Mouse (Mus musculus): Measurements from ENCODE around the gene Usp48.

Gene Usp48

DNA sequence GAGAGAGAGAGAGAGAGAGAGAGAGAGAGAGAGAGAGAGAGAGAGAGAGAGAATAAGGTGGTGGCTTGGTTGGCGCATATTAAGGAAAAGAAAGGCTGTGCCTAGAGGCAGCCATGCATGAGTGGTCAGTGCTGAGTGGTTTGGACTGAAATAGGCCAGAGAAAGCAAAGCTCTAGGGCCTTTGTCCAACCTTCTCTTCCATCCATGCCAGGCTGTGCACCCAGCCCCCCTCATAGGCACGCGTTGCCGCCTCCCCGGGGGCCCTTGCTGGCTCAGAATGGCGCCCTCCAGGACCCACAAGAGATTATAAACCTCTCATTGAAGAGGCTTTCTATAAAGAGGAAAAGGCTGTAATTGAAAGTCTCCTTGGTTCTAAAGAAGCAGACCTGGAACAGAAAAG is 68.0 kb downstream of the Usp48 start:
- DNase-seq (ENCODE audit: low spot score in 2 of 2): no peak

DNA sequence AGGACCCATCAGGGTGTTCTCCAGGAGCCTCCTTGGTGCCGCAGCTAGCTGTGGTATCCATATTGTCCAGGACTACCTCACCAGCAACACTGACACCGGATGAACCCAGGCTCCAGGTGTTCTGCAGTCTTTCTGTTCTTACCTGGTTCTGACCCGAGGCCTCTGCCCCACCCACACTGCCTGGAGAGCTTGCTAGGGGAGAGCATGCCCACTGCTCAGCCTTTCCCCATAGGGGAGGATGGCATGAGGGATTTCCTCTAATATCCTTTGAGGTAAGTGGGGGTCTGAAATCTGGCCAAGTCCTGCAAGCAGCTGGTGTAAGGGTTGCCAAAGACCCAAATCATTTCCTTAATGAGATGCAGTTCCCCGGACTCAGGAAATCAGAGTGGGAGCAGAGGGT is 69.9 kb downstream of the Usp48 start:
- DNase-seq (ENCODE audit: low spot score in 2 of 2): no peak

DNA sequence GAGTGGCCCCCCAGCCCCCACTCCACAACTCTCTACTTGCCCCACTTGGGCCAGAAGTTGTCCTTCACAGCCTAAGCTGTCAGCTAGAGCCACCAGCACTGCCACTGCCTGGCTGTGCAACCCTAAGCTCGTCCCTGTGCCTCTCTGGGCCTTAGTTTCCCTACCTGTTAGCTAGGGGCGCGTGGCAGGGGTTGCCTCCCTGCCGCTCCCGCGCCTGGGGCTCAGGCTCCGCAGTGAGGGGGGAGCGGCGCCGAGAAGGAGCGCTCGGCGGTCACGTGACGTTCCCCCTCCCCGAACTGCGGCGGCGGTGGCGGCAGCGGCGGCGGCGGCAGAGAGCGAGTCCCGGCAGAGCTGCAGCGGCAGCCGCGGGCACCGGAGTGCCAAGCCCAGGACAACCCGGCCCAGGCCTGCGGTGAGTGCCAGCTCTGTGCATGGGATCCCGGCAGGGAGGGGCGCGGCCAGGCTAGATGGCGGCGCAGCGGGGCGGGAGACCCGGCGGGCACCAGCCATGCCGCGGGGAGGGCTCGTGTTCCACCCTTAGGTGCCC is 71.0 kb downstream of the Usp48 start, which contains the start of gene Rap1gap:
Rap1gap (plus strand) TSS at position 294 of the 547 bp plus-strand sequence.
- DNase-seq (ENCODE audit: low spot score in 2 of 2): no peak

DNA sequence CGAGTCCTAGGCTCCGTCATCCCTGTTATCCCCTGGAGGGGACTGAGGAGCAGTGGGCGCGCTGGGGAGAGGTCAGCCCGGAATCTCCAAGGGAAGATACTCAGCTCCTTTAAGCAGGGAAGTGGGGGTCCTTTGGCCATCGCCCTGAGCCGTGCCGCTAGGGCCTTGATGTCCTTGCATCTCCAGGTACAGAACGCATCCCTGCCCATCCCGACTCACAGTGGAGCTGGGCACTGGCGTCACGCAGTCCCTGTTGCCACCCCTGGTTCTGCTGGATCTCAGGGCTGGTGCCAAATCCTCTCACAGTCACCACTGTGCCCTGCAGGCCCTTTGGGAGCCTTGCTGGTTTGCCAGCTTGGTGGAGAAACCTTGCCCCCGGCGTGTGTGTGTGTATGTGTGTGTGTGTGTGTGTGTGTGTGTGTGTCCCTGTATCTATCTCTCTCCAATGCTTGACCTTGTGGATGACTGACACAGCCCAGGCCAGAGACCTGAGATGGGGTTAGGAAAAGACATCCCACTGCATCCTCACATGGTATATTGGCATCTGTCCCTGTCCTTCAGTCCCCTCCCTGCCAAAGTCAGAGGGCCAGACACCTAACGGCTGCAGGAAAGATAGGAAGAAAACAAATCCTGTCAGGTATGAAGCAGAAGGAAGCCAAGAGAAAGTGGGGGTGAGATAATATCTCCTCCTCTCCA is 71.6 kb downstream of the Usp48 start:
- DNase-seq (ENCODE audit: low spot score in 2 of 2): no peak

DNA sequence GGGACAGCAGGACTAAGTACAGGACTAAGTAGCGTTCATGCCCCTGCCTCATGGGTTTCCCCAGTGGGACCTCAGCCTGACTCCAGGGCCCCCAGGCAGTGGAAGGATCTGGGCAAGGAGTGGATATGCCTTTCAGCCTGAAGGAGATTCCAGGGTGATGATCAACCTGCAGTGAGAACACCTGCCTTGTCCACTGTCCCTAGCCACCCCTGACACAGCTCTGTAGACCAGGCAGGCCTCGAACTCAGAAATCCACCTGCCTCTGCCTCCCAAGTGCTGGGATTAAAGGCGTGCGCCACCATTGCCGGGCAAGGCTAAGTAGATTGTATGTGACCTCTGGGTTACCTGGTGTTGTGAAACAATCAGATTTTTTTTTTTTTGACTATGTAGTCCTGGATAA is 72.2 kb downstream of the Usp48 start:
- DNase-seq (ENCODE audit: low spot score in 2 of 2): no peak

DNA sequence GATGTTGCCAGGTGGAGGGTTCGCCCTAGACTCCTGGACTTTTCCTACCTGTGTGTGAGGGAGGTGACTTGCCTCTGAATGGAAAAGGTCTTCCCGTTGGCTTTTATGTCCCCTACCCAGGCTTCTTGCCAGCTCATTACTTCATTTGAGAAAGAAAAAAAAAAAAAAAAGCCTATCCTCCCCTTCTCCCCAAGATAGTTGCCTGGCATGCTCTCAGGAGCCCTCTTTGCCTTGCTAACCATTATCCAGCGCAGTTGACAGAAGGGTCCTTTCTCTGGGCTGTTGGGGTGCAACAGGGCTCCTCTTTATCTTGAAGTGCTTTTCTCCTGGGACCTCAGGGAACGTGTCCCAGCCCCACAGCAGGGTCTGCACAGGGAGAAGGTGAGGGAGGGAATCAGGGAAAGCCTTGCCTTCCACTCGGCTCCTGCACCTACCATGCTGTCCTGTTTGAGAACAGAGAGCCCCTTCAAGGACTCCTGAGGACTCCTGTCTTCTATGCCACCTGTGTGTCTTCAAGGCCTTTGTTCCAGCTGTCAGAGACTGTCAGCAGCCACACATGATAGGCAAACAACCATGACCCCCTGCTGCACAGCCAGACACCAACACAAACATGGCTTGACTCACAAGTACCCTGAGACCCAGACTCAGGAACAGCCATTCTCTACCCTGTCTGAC is 72.9 kb downstream of the Usp48 start:
- no peak for DNase-seq (ENCODE audit: low spot score in 2 of 2)

DNA sequence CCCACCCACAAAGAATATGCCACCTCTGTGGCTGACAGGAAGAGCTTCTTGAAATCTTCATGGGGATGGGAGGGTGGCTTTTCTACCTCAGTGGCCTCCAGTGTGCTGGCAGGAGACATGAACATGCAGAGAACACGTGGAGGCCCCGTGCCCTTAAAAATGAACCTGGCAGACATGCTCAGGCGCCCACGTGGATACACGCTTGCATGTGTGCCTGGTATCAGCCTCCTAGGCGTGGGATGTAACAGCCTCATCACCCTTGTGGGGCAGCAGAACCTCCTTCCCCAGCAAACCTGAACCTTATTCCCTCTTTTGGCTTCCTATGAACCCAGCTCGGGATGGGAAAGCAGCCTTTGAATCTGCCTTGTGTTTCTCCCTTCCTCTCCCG is 73.4 kb downstream of the Usp48 start:
- DNase-seq (ENCODE audit: low spot score in 2 of 2): no peak

DNA sequence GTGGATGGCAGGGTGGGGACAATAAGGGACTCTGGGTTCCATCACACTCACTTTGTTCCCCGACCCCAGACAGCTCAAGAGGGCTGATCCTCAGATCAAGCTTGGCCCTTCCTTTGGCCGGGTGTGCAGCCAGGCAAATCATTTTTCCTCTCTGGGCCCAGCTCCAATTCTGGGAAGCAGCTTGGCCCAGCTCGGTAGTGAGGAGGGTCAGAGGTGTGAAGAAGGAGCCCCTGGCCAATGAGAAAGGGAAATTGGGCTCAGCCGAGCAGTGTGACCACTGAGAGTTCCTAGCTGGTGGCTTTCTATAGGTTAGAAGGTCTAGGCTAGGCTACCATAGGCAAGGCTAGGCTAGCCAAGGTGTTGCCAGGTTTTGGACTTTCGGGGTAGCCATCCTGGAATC is 74.2 kb downstream of the Usp48 start:
- DNase-seq (ENCODE audit: low spot score in 2 of 2): no peak

DNA sequence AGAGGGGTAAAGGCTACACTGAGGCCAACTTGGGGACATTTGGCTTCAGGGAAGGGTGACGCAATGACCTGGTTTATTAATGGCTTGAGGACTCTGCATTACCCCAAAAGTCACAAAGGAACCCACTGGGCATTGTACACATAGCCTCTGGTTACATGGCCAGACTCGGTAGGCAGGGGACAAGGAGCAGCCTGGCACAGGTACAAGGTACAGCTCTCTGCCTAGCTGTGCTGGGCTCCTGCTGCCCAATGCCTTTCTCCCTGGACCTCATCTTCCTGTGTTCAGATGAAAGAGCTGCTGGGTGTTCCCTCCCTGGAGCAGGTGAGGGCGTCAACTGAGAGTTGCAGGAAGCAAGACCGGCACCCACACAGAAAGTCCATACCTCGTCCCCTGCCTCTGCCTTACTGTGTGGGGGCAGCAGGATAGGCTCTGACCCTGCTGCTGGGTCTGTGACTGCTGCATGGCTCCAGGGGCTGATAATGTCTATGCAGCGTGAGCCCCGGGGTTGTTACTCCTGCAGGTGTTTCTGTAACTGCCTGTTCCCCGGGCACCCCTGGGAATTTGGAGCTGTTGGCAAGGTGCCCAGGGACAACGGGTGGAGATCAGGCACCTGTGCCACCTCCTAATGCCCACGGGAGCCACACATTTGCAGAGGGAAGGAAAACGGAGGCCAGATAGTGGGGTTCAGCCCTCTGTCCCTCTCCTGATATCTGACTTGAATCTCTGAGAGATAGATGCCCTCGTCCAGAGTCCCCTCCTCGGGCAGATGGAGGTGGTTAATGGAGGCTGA is 78.4 kb downstream of the Usp48 start:
- DNase-seq (ENCODE audit: low spot score in 2 of 2): no peak

DNA sequence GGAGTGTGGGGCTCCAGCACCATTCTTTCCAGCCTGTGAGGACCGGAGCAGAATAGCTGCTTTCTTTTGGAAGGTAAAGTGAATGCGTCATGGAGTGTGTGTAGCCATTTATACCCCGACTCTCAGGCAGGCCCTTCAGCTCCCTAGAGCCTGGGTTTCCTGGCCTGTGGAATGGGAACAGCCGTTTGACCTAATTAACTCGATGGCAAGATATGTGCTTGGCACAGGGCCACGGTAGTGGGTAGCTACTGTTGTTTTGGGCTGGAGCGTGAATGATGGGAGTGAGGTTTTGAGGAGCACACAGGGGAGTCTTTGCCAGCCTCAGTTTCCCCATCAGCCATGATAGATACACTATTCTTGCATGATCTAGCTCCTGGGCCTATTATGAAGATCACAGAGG is 82.0 kb downstream of the Usp48 start:
- DNase-seq (ENCODE audit: low spot score in 2 of 2): no peak

DNA sequence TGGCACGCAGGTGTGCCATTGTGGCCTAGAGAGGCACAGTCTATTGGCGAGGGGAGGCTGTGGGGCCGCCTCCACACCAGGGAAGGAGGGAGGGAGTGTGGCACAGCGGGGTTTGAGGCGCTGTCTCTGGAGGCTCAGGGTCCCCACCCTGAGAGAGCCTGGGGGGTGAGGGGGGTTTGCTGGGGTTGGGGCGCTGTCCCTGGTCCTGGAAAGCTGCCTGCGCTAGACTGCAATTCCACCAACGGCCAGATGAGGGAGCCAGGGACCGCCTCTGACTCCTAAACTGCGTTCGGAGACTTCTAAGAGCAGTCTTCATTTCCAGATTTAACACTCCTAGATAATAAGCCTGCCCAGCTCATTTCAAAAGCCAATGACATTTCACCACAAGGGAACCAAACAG is 82.5 kb downstream of the Usp48 start:
- peak; percentile 34 to 68 for DNase-seq (ENCODE audit: low spot score in 2 of 2)

DNA sequence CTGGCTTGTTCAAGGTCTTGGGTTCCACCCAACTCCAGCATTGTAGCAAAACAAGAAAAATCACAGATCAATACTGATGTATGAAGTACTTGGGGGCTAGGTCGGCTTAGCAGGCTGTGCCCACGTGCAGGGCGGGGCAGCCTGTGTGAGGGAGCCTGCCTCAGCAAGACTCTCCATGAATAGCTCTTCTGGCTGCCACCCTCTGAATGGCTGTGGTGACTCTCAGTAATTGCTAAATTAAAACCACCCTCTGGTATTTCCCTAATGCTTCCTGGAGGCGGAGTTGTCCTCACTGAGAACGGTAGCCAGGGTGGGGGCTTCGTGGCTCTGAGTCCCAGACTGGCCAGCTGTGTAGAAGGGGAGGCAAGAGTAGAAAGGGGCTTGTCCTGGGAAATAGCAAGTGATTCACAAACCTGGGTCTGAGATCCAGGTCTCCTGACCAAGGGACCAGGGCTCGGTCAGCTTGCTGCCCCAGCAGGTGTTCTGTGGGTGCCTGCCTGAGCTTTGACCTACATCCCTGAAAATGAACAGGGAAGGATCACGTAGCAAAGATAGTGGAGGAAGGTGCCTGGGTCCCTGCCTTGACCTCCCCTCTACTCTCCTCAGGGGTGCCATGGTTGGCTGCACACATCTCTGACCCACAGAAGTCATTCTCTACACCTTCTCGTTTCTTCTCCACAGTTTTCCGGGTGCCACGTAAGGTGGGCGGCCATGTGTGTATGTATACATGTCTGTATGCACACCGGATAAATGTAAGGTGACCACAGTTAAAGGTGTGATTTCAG is 83.3 kb downstream of the Usp48 start:
- DNase-seq (ENCODE audit: low spot score in 2 of 2): no peak

DNA sequence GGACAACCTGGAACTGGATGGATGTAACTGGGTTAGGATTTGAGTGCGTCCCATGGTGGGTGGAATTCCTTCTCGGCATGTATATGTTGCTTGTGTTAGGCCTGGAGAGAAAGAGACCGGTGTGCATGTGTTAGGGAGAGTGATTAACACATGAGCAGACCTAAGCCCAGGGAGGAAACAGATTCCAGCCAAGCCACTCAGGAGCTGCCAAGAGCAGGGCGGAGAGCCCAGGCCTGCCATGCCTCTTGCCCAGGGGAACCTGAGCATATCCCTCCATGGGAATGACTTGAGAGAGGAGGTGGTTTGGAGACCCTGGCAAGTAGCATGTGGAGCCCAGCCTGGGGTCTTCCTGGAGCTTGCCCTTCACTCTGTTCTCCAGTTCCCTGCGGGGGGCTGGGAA is 84.4 kb downstream of the Usp48 start:
- DNase-seq (ENCODE audit: low spot score in 2 of 2): no peak

DNA sequence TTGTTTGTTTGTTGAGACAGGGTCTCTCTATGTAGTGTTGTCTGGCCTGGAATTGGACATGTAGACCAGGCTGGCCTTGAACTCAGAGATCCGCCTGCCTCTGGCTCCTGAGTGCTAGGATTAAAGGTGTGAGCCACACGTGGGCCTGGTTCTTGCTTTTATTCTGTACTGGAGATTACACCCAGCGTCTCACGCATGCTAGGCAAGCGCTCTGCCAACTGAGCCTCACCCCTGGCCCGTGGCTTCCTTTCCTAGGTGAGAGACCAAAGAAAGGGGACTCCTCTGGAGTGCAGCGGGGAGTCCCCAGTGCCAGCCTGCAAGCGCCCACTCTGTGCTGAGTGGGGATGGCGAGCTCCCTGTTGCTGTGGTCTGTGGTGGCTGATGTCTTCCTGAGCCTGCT is 85.0 kb downstream of the Usp48 start:
- DNase-seq (ENCODE audit: low spot score in 2 of 2): no peak

DNA sequence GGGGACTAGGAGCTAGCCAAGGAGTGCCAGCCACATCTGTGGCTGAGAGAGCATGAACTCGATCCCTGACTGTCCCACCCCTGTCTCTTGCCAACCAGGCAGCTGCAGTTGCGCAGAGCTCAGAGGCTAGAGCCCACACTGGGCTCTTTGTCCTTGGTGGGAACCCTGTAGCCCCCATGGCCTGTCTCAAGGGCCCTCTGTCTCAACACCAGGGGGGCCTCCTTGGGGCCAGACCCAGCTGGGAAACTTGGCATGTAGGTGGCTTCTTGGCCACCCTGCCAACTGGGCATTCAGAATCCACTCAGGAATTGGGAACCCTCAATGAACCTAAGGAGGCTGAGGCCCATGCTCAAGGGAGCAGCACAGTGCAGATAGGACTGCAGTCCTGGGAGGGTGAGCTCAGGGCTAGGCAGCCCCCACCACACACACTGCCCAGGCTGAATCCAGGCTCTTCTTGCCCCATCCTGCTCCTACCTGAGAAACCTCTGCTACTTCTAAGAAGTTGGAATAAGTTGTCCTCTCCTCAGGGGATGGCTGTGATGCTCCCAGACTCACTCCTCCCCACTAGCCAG is 86.5 kb downstream of the Usp48 start:
- no peak for DNase-seq (ENCODE audit: low spot score in 2 of 2)

DNA sequence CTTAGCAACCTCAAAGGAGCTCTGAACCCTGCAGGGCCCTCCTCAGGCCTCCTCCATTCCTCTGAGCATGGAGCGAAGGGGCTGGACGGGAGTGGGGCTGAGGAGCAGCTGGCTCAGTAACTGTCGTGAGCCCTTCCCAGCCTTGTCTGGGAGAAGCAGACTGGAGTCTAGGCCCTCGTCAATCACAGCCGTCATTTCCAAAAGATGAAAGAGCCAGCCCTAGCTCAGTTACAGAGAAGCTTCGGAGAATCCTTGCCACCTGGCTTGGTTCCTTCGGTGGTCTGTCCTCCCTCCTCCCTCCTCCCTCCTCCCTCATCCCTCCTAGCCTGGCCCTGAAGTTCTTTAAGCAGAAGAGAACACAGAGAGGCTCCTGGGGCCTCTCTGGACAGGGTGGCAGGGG is 87.2 kb downstream of the Usp48 start:
- DNase-seq (ENCODE audit: low spot score in 2 of 2): no peak

DNA sequence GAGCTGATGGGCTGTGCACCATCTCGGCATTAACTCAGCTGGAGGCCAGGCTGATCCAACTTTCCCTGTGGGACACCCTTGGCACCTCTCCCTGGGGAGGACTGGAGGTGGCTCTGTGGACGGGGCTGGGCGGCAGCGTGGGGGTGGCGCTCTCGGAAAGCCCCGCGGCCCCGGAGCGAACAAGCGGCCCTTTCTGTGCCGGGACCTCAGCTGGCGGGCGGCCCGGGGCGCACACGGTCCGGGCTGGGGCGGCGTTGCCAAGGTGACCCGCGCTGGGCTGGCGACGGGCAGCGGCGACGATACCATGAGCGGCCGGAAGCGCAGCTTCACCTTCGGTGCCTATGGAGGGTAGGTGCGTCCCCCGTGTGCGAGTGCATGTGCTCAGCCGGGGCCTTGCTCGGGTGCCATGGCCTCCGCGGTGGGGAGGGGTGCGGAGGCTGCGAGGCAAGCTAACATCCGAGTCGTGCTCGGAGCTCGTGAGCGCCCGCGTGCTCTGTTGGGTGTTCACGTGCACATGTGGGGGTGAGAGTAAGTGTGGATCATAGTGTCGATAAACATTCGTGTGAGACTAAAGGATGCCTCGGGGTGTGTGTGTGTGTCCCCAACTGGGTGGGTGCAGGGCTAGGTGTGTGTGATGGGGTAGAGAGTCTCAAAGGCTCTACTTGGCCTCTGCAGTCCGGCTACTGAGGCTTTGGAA is 88.0 kb downstream of the Usp48 start:
- no peak for DNase-seq (ENCODE audit: low spot score in 2 of 2)

DNA sequence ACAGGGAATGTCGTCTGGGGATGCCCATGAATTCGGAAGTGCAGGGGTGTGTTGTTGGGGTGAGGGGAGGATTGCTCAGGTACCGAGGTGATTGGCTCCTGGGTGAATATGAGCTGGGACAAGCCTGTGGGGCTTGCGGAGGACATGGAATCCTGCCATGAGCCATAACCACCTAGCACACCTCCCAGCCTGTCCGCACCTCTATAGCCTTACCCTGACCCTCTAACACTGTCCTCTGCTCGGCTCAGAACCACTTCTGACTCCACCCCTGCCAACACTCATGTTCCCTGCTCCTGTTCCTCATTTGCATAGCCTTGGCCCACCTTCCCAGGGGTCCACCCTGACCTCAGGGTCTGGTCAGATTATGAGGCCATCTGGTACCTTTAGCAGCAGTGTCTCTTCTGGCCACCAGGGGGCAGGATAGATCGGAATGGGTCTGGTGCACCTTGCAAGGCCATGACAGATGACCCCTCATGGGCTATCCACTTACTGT is 89.5 kb downstream of the Usp48 start:
- peak in 1 of 2 experiments; percentile 21 for DNase-seq (ENCODE audit: low spot score in 2 of 2)

DNA sequence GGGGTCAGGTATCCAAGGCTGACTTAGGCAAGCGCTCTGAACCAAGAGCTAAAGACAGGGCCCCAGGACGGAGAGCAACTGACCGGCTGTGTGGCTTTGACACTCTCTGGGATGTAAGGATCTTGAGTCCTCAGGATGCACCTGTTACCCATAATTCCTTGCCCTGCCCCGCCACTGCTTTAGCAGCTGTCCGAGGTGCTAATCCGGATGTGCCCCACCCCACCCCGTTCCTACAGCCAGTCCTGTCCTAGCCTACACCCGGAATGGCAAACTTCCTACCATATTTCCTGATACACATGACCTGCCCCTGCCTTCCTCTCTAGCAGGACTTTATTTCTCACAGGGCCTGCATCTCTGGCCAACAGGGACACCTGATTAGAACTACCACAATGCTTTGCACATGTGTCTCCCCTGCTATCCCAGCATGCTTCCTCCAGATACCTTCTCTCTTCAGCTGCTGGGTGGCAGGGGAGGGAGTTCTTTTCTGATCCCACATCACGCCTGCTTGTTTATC is 91.3 kb downstream of the Usp48 start:
- DNase-seq (ENCODE audit: low spot score in 2 of 2): no peak

DNA sequence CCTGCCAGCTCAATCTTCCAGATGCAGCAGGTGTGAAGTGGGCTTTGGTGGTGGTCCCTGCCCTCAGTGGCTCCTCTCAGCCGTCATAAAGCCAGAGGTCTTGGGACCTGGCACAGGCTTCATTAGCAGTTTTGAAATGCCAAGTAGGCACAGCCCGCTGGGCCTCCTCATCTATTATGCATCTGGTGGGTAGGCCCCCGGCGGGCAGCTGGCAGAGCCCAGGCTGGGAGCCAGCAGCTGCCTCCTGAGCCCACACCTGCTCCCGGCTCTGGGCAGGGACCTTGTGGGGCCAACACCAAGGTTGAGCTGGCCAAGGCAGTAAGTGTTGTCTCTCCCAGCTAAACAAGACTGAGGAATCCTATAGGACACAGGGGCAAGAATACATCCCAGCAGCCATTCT is 92.7 kb downstream of the Usp48 start:
- no peak for DNase-seq (ENCODE audit: low spot score in 2 of 2)
